Mouse (Mus musculus) urinary bladder, adult 2 months (tissue): ENCODE data around the gene Mlec. TPM values are rescaled to one million over a fixed set of nuclear protein-coding genes. Genes with fewer than 3 reads are reported as not detected.
"Not testable (repeated sequence)": the region's sequence is repeated elsewhere in the genome, so short reads cannot be mapped to it uniquely, and the experiment has no call there.

Experiments used
- DNase-seq: peaks from one replicate; pipeline ENCODE4 v3.0.0; 2022; ENCODE audit warnings: low spot score
- polyA plus RNA-seq: library from polyadenylated mRNA; depleted of rRNA; stranded (reverse); fragments of >200 nt; gene quantifications from 2 replicates; pipeline ENCODE4 v1.2.3, GENCODE M21; 2012

The Mlec gene
- polyA plus RNA-seq, 1 experiment: 82.1 TPM

GRCm38 (mm10) chr5:115179596-115179995, 21.6 kb upstream of the Mlec start:
- DNase-seq: no peak

- no peak for DNase-seq
These were observed 19.9 kb upstream of the Mlec start for GRCm38 (mm10) chr5:115177866-115178265.

- no peak for DNase-seq
These were observed 16.6 kb upstream of the Mlec start for GRCm38 (mm10) chr5:115174554-115174953.

GRCm38 (mm10) chr5:115170150-115170549, 12.2 kb upstream of the Mlec start:
- DNase-seq: no peak

- DNase-seq: no peak
These were observed 10.8 kb upstream of the Mlec start for GRCm38 (mm10) chr5:115168641-115169415.

- DNase-seq: no peak
These were observed 9.4 kb upstream of the Mlec start for GRCm38 (mm10) chr5:115167396-115167795.

GRCm38 (mm10) chr5:115166815-115167194, 8.8 kb upstream of the Mlec start:
- DNase-seq: no peak

- no peak for DNase-seq
These were observed 8.2 kb upstream of the Mlec start for GRCm38 (mm10) chr5:115165895-115166814.

- no peak for DNase-seq
These were observed 7.4 kb upstream of the Mlec start for GRCm38 (mm10) chr5:115165351-115165750.

GRCm38 (mm10) chr5:115164446-115164845, 6.5 kb upstream of the Mlec start:
- not testable (repeated sequence) for DNase-seq

- DNase-seq: no peak
These were observed 5.6 kb upstream of the Mlec start for GRCm38 (mm10) chr5:115163563-115163962.

GRCm38 (mm10) chr5:115161940-115162279, 3.9 kb upstream of the Mlec start:
- DNase-seq: not testable (repeated sequence)

- DNase-seq: no peak
These were observed 3.3 kb upstream of the Mlec start for GRCm38 (mm10) chr5:115161064-115161939.

GRCm38 (mm10) chr5:115160655-115161054, 2.7 kb upstream of the Mlec start:
- no peak for DNase-seq

GRCm38 (mm10) chr5:115159165-115159564, 1.2 kb upstream of the Mlec start:
- no peak for DNase-seq

- no peak for DNase-seq
These were observed 918 bp downstream of the Mlec start for GRCm38 (mm10) chr5:115156933-115157589.

- DNase-seq: no peak
These were observed 1.6 kb downstream of the Mlec start for GRCm38 (mm10) chr5:115156401-115156800.

- DNase-seq: no peak
These were observed 2.1 kb downstream of the Mlec start for GRCm38 (mm10) chr5:115155831-115156230.

GRCm38 (mm10) chr5:115155156-115155631, 2.8 kb downstream of the Mlec start:
- no peak for DNase-seq

- no peak for DNase-seq
These were observed 5.6 kb downstream of the Mlec start for GRCm38 (mm10) chr5:115152132-115152956.
